Mouse (Mus musculus): Measurements from ENCODE around the gene Zfp30.

Gene Zfp30

GRCm38 (mm10) chr7:29836816-29837215, 53.0 kb downstream of the Zfp30 start:
- peak; percentile 6 for DNase-seq

GRCm38 (mm10) chr7:29839256-29839655, 55.5 kb downstream of the Zfp30 start:
- DNase-seq: no peak

- no peak for DNase-seq
Measured at GRCm38 (mm10) chr7:29842105-29842504, 58.3 kb downstream of the Zfp30 start.
